Mouse (Mus musculus): ENCODE results near the gene Tbc1d23. TPM values are rescaled to one million over a fixed set of nuclear protein-coding genes. Genes with fewer than 3 reads are reported as not detected.
"Not testable (repeated sequence)": the region's sequence is repeated elsewhere in the genome, so short reads cannot be mapped to it uniquely, and the experiment has no call there.

Tbc1d23 gene
- polyA plus RNA-seq, 1 experiment = 0.07 TPM

DNA sequence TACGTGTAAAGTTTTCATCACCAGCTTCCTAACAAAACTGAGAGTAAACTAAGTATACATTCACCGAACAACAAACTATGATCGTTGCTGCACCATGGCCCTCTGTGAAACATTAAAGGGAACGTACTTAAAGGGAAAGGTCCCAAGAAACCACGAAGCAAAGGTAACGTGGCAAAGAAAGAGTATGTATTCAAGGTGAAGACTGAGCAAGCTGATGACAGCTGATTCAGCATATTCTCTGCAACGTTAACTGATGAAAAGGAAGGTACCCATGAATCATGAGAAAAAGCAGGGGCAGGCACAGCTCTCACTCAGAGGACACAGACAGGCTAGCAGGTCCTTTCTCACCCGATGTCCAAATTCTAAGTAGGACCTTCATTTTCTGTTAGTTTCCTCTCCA, 40.9 kb downstream of the Tbc1d23 start:
- Histone ChIP-seq H3K4me1 (ENCODE audit: control insufficient read depth) (peaks cover 10% of the 10 kb centered on the region), H3K36me3 (ENCODE audit: control insufficient read depth) (peaks cover 45% of the 10 kb centered on the region), H3K9me3 (ENCODE audit: control insufficient read depth, low read length) (no peaks in the 10 kb centered on the region), H3K4me3 (replicated peaks) (no peak overlapping the region), H3K27me3 (ENCODE audit: control insufficient read depth) (no peaks in the 10 kb centered on the region)
- no peak for TF ChIP-seq TAL1 (IDR thresholded peaks at IDR 0.05; ENCODE audit: low read length)
- TF ChIP-seq GATA1 (IDR thresholded peaks at IDR 0.05; ENCODE audit: low read length) = no peak

DNA sequence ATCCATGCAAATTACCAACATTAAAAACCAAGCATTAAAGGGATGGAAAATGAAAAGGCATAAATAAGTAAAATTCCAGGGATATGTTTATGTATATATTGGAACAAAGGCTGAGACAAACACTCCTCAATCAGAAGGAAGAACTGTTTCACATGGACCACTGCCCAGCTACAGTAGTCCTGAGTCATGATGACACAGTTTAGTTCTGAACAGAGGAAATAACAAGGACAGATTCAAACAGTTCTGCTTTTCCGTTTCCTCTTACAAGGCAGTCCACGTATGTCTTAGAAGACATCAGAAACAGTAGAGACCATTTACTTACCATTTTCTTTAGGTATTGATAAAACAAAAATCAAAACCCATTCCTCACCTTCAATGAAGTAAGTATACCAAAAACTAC, 41.8 kb downstream of the Tbc1d23 start:
- Histone ChIP-seq H3K4me1 (ENCODE audit: control insufficient read depth) (peaks cover 10% of the 10 kb centered on the region), H3K4me3 (replicated peaks) (no peak overlapping the region), H3K36me3 (ENCODE audit: control insufficient read depth) (peaks cover 41% of the 10 kb centered on the region), H3K27me3 (ENCODE audit: control insufficient read depth) (no peaks in the 10 kb centered on the region), H3K9me3 (ENCODE audit: control insufficient read depth, low read length) (no peaks in the 10 kb centered on the region)
- TF ChIP-seq GATA1 (IDR thresholded peaks at IDR 0.05; ENCODE audit: low read length) (no peak), TAL1 (IDR thresholded peaks at IDR 0.05; ENCODE audit: low read length) (no peak)

DNA sequence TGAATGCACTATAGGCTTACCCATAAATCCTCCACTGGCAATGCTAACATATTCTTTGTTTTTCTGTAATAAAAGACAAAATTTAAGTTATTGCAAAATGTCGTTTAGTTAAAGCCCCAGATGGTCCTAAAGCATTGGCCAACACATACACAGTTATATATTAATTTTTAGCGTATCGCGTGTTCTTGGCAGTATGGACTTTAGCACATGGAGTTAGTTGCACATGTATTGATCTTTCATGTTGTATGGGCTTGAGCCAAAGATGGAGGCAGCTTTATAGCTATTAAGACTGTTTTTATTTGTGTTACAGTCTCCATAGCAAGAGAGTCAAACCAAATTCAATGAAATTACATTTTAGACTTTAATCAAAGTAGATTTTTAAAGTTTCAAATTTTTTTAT, 44.7 kb downstream of the Tbc1d23 start:
- peaks cover 22% of the 10 kb centered on the region for H3K4me1 ChIP-seq (ENCODE audit: control insufficient read depth)
- no peak for TF ChIP-seq TAL1 (IDR thresholded peaks at IDR 0.05; ENCODE audit: low read length)
- H3K27me3 ChIP-seq (ENCODE audit: control insufficient read depth) = no peaks in the 10 kb centered on the region
- no peaks in the 10 kb centered on the region for H3K9me3 ChIP-seq (ENCODE audit: control insufficient read depth, low read length)
- no peak overlapping the region for H3K4me3 ChIP-seq (replicated peaks)
- H3K36me3 ChIP-seq (ENCODE audit: control insufficient read depth) = peaks cover 58% of the 10 kb centered on the region

DNA sequence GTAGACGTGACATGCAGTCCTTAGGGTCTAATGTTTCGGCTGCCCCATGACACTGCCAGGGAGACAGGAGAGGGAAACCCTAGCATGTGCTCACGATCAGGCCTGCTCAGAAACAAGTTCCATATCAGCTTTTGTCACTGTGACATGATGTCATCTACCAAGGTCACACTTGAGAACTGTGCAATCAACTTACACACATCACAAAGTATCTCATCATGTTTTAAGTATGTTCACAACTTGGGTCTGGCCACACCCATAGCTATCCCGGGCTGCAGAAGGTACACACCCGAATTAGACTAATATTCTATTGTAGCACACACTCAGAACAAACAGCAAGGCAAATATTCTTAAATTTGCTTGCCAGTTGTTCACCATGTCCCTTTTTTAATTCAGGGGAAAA, 49.3 kb downstream of the Tbc1d23 start:
- H3K36me3 ChIP-seq (ENCODE audit: control insufficient read depth) = peaks cover 54% of the 10 kb centered on the region

DNA sequence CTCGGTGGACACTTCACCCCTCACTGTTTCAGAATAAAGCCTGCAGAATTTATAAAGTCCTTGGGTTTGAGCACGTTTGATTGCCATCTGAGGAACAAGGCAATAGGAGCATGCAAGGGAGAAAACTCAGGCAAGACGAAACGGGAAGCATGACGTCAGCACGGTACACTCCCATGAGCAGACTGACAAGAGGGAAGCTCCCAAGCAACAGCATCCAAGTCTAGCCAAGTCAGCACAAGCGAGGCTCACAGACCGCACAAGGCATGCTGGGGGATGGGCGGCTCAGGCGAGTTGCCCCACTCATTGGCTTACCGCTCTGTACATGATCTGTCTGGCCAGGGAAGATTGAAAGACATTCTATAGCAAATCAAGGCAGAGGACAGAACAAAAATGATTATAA, 50.1 kb downstream of the Tbc1d23 start:
- H3K36me3 ChIP-seq (ENCODE audit: control insufficient read depth) = peaks cover 58% of the 10 kb centered on the region
- H3K4me1 ChIP-seq (ENCODE audit: control insufficient read depth) = peaks cover 13% of the 10 kb centered on the region
- no peaks in the 10 kb centered on the region for H3K9me3 ChIP-seq (ENCODE audit: control insufficient read depth, low read length)
- no peaks in the 10 kb centered on the region for H3K27me3 ChIP-seq (ENCODE audit: control insufficient read depth)
- no peak for TF ChIP-seq TAL1 (IDR thresholded peaks at IDR 0.05; ENCODE audit: low read length)
- TF ChIP-seq GATA1 (IDR thresholded peaks at IDR 0.05; ENCODE audit: low read length) = no peak
- H3K4me3 ChIP-seq (replicated peaks) = no peak overlapping the region

More for the DNA sequence above, 49.3 kb downstream of the Tbc1d23 start:
- Histone ChIP-seq H3K4me1 (ENCODE audit: control insufficient read depth) (peaks cover 16% of the 10 kb centered on the region), H3K4me3 (replicated peaks) (no peak overlapping the region), H3K9me3 (ENCODE audit: control insufficient read depth, low read length) (no peaks in the 10 kb centered on the region), H3K27me3 (ENCODE audit: control insufficient read depth) (no peaks in the 10 kb centered on the region)
- no peak for TF ChIP-seq TAL1 (IDR thresholded peaks at IDR 0.05; ENCODE audit: low read length)
- no peak for TF ChIP-seq GATA1 (IDR thresholded peaks at IDR 0.05; ENCODE audit: low read length)

DNA sequence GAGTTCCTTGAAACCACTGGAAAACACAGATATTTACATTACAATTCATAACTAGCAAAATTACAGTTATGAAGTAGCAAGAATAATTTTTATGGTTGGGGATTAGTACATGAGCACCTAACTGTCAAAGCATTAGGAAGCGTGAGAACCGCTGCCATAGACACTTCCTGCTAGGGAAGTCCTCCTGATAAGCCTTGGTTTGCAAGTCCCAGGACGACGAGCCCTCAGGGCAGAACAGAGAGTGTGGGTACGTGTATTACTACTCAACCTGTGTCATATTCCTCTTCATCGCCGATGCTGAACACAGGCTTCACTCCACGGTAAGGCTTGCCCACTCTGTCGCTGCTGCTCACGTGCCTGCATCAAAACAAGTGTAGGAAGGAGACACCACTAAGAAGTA, 53.6 kb downstream of the Tbc1d23 start:
- TF ChIP-seq TAL1 (IDR thresholded peaks at IDR 0.05; ENCODE audit: low read length) (no peak), GATA1 (IDR thresholded peaks at IDR 0.05; ENCODE audit: low read length) (no peak)
- H3K4me1 ChIP-seq (ENCODE audit: control insufficient read depth) = peaks cover 11% of the 10 kb centered on the region
- no peak overlapping the region for H3K4me3 ChIP-seq (replicated peaks)
- H3K27me3 ChIP-seq (ENCODE audit: control insufficient read depth) = no peaks in the 10 kb centered on the region
- no peaks in the 10 kb centered on the region for H3K9me3 ChIP-seq (ENCODE audit: control insufficient read depth, low read length)
- H3K36me3 ChIP-seq (ENCODE audit: control insufficient read depth) = peaks cover 49% of the 10 kb centered on the region

DNA sequence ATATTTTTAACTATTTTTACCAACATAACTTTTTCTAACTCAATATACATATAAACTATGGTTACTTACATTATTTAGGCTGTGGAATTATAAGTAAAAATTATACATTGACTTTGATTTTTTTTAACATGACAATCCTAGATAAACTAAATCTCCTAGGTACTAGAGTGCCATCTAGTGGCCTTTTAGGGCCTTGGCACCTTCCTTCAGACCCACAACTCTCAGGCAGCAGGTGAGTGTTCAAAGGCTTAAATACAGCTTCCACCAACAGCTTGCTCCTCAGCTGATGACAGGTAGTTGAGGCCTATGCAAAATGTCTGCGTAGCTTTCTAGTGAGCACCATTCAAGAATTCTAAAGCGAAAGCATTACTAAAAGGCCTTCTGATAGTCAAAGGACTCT, 54.0 kb downstream of the Tbc1d23 start:
- TF ChIP-seq GATA1 (IDR thresholded peaks at IDR 0.05; ENCODE audit: low read length) (no peak), TAL1 (IDR thresholded peaks at IDR 0.05; ENCODE audit: low read length) (no peak)
- H3K36me3 ChIP-seq (ENCODE audit: control insufficient read depth) = peaks cover 49% of the 10 kb centered on the region
- peaks cover 7% of the 10 kb centered on the region for H3K4me1 ChIP-seq (ENCODE audit: control insufficient read depth)
- H3K4me3 ChIP-seq (replicated peaks) = no peak overlapping the region
- no peaks in the 10 kb centered on the region for H3K9me3 ChIP-seq (ENCODE audit: control insufficient read depth, low read length)
- H3K27me3 ChIP-seq (ENCODE audit: control insufficient read depth) = no peaks in the 10 kb centered on the region

DNA sequence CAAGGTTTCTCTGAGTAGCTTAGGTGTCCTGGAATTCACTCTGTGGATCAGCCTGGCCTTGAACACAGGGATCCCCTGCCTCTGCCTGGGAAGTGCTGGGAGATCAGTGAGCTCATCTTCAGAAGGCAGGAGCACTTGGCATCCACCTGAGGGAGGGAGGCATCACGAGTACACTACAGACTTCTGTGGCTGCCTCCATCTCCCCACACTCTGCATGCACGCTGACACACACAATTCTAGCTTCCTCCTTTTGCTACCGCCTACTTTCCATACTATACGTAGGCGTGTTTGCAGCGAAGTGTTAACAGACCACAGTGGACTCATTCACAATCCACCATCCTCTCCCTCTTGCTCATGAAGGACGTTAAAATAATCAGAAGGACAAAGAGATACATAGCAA, 55.0 kb downstream of the Tbc1d23 start:
- Histone ChIP-seq H3K36me3 (ENCODE audit: control insufficient read depth) (peaks cover 44% of the 10 kb centered on the region), H3K4me3 (replicated peaks) (no peak overlapping the region), H3K4me1 (ENCODE audit: control insufficient read depth) (no peaks in the 10 kb centered on the region)

DNA sequence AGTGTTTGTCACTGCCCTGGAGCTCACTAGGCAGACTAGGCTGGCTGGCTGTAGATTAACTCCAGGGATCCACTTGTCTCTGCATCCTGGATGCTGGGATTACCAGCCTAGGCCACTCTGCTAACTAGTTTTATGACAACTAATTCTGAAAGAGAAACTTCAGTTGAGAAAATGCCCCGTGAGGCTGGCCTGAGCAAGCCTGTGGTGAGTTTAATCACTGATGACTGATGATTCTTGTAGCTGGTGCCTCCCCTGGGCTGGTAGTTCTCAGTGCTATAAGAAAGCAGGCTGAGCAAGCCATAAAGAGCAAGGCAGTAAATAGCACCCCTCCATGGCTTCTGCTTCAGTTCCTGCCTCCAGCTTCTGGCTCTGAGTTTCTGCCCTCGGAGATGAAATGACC, 55.6 kb downstream of the Tbc1d23 start:
- Histone ChIP-seq H3K9me3 (ENCODE audit: control insufficient read depth, low read length) (no peaks in the 10 kb centered on the region), H3K36me3 (ENCODE audit: control insufficient read depth) (peaks cover 45% of the 10 kb centered on the region), H3K27me3 (ENCODE audit: control insufficient read depth) (no peaks in the 10 kb centered on the region), H3K4me1 (ENCODE audit: control insufficient read depth) (no peaks in the 10 kb centered on the region), H3K4me3 (replicated peaks) (no peak overlapping the region)
- TF ChIP-seq TAL1 (IDR thresholded peaks at IDR 0.05; ENCODE audit: low read length) = no peak
- no peak for TF ChIP-seq GATA1 (IDR thresholded peaks at IDR 0.05; ENCODE audit: low read length)

More for the DNA sequence above, 55.0 kb downstream of the Tbc1d23 start:
- TF ChIP-seq TAL1 (IDR thresholded peaks at IDR 0.05; ENCODE audit: low read length) (no peak), GATA1 (IDR thresholded peaks at IDR 0.05; ENCODE audit: low read length) (no peak)
- no peaks in the 10 kb centered on the region for H3K9me3 ChIP-seq (ENCODE audit: control insufficient read depth, low read length)
- H3K27me3 ChIP-seq (ENCODE audit: control insufficient read depth) = no peaks in the 10 kb centered on the region

DNA sequence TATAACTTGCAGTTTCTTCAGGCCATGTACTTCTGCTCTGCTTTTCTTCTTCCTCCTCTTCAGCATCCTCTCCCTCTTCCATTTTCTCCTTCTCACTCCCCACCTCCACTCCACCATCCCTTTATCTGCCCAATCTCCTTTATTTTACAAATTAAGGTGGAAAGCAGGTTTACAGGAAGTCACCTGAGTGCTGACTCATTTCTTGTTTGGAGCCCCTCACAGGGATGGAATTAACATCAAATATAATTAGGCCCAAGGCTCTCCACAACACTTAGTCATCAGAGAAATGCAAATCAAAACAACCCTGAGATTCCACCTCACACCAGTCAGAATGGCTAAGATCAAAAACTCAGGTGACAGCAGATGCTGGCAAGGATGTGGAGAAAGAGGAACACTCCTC, 56.8 kb downstream of the Tbc1d23 start:
- H3K4me3 ChIP-seq (replicated peaks); H3K27me3 ChIP-seq (ENCODE audit: control insufficient read depth); H3K9me3 ChIP-seq (ENCODE audit: control insufficient read depth, low read length); H3K4me1 ChIP-seq (ENCODE audit: control insufficient read depth): not testable (repeated sequence)
- H3K36me3 ChIP-seq (ENCODE audit: control insufficient read depth) = peaks cover 45% of the 10 kb centered on the region

Measured in erythroblast, embryonic 14.5 days (primary cell).